Mouse (Mus musculus) testis, postnatal 14 days (tissue): Measurements from ENCODE around the gene 1700029F12Rik.
"Not testable (repeated sequence)": the region's sequence is repeated elsewhere in the genome, so short reads cannot be mapped to it uniquely, and the experiment has no call there.

Experiments used
- DNase-seq: peaks from one replicate; pipeline ENCODE4 v3.0.0; 2021; ENCODE audit warnings: low spot score

Gene 1700029F12Rik

GRCm38 (mm10) chr13:97034262-97034661, at the start of gene 1700029F12Rik:
Gene 1700029F12Rik (minus strand): TSS chr13:97034362.
- DNase-seq: no peak

DNA sequence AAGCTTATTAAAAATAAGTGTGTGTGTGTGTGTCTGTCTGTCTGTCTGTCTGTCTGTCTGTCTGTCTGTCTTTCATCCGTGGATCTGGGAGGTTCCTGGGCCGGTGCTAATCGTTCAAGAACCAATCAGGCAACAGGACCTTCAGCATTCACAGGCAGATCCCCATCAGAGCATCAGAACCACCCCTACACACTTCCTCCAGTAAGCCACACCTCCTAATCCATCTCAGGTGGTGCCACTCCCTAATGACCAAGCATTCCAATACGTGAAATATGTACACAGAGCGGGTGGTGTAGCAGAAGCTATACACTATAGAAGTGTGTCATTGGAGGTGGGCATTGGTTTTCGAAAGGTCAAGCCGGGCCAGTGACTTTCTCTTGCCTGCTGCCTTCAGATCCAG, 48.3 kb upstream of the 1700029F12Rik start:
- no peak for DNase-seq

GRCm38 (mm10) chr13:97080615-97081014, 46.5 kb upstream of the 1700029F12Rik start:
- no peak for DNase-seq

DNA sequence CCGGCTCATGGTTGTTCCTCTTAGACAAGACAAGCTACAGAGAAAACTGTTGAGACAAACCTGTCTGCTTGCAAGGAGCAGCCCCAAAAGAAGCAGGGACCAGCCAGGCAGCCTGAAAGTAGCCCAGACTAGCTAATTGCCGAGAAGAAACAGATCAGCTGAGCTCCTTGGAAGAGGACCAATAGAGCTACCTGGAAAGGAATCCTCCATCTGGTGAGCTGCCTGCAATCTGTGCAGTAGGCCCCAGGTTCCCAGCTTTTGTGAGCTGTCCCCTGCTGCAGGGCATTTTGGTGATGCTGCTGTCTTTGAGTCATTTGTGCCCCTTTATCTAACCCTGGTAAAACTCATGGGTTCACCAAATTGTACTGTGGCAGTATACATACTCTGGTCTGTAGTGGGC, 46.0 kb upstream of the 1700029F12Rik start:
- DNase-seq: no peak

GRCm38 (mm10) chr13:97077556-97077955, 43.4 kb upstream of the 1700029F12Rik start:
- no peak for DNase-seq

DNA sequence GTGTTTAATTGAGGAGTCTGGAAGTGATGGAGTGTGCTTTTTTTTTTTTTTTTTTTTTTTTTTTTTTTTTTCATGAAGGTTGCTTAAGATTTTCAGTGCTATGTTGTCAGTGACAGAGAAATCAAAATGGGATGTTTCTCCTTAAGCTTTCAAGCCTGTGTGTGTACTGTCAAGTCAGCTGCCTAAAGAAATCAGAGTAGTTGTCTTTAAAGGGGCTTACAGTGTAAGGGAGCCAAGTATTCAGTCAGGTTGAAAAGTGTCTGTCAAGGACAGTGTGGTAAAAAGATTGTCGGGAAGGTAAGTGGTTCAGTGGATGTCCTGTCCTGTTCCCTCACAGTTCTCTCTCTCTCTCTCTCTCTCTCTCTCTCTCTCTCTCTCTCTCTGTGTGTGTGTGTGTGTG, 39.3 kb upstream of the 1700029F12Rik start:
- no peak for DNase-seq

DNA sequence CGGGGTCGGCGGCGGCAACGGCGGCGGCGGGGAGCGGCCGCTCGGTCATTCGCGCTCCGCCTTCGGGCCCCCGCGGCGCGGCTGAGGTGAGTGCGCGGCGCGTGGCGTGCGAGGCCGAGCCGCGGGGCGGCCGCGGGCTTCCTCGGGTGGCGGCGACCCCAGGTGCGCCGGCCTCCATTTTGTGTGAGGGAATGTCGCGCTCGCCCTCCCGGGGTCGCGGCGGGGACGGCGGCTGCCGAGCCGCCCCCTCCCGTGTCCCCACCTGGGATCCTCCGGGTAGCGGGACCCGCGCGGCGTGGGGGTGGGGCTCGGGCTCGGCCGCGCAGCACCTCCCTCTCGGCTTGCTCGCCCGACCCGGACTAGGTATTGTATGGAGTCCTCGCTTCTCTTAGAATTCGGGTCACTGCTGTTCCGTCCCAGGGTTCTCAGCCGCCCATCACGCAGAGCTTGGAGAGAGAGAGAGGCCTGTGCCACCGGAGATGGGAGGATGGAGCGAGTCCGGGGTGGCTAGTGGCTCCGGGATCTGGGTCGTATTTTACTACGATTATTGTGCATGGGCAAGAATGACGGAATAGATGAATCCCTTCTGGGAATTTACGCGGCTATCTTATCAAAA, 37.6 kb upstream of the 1700029F12Rik start:
- peak; percentile 73 for DNase-seq

DNA sequence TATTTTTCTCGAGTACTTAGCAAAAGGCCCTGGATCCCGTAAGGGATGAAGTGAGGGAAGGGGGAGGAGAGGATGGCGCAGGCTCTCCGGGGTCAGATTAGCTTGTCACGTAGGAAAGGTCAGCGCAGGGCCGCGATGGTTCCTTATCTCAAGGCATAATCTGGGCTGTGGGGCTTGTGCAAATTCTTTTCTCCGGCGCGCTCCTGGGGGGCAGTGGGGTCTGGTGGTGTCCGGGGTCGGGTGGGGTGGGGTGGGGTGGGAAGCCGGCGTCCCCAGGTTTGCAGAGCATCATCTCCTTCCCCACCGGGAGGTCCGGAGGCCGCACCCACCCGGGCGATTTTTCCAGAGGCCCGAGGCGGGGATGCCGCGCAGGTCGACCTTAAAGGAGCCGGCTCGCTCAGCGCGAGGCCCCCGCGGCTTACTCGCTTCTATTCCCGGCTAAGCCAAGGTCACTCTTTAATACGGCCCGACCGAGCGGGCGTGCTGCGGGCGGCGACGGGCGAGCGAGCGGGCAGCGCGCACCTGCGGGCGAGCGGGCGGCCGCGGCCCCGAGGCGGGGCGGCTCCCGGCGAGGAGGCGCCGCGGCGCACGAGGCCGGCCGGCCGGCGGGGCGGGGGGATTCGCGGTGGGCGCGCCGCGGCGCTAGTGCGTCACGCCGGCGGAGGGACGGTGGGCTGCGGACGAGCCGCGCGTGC, 36.9 kb upstream of the 1700029F12Rik start:
- peak; percentile 80 for DNase-seq

GRCm38 (mm10) chr13:97068151-97068550, 34.0 kb upstream of the 1700029F12Rik start:
- DNase-seq: no peak

GRCm38 (mm10) chr13:97067691-97068090, 33.5 kb upstream of the 1700029F12Rik start:
- DNase-seq: no peak

DNA sequence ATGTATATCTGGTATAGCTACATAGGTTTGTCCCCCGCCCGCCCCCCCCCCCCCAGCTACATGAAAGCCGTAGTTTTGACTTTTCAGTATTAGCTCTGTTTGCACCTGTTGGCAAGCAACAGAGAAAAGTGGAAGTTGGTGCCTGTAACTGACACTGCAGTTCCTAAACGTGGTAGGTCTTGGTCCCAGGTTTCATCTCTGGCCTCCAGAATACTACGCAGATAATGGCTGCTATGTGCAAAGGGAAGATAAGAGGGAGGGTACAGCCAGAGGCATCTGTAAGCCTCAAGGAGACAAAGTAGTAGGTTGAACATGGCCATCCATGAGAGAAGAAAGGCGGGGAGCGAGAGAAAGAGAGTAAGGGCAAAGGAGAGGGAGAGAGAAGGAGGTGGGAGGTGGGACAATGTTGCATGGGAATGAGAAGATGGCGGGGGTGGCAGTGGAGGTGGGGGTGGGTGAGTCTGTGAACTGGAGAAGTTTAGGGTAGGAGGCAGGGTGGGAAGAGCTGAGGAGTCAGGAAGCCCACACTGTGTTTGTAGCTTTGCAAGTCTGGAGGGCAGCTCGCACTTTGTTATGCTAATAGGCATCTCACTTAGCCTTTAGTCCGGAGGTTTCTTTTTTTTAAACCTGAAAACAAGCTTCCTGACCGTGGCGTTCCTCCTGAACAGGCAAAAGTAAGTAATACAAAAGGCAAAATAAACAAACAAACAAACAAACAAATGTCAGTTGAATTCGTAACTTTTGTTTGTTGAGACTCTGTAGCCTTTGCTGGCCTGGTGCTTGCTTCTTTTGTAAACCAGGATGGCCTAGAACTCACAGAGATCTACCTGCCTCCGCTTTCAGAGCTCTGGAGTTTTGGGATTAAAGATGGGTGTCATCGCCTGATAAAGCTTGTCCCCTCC, 32.7 kb upstream of the 1700029F12Rik start, which contains the start of gene Fam169a:
Gene Fam169a, plus strand, starts transcription at position 638 of the 902 bp plus-strand sequence.
- DNase-seq: no peak

DNA sequence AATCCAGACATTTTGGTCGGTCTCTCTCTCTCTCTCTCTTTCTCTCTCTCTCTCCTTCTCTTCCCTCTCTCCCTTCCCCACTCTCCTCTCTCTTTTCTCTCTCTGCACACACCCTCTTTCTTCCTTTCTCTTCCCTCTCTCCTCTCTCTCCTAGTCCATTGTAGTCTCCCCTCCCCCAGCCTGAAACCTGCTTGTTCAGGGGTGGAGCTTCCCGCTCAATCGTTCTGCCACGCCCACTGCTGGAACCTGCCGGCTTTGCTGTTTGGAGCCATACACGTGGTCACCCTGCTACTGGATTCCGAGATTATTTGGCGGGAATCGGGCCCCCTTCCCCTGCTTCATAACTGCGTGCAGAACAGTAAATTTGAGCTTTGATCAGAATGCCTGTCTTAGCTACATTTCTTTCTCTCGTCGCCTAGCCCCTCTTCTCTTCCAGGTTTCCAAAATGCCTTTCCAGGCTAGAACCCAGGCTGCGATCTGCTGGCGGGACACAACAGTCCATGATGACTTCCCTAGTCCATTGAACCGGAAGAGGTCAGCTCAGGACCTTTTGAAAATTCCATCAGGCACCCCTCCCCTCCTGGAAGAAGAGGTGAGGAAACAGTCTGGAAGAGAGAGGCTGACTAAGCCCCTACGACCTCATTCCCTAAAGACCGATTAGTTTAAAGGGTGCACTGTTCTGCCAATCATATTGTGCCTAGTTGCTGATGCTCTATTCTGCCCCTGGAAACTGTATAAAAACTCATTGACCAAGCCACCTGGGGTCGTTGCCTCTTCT, 30.9 kb upstream of the 1700029F12Rik start:
- DNase-seq: not testable (repeated sequence)

DNA sequence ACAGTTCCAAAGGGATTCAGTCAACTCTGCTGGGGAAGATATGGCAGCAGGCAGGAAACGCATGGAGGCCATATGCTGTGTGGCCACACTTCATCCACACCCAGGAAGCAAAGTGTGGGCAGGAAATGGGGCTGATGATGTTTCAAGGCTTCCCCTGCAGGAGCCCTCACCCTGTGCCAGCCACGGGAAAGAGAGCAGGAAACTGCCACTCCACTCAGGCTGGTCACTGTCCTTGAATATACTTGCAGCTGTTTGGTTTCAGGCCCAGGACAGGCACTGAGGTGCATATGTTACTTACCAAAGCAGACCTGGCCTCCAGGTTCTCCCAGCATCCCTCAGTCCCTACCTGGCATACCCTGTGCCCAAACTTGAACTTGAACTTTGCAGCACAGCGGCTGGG, 30.3 kb upstream of the 1700029F12Rik start:
- no peak for DNase-seq

GRCm38 (mm10) chr13:97063431-97063830, 29.3 kb upstream of the 1700029F12Rik start:
- DNase-seq: no peak

GRCm38 (mm10) chr13:97062151-97062550, 28.0 kb upstream of the 1700029F12Rik start:
- no peak for DNase-seq

DNA sequence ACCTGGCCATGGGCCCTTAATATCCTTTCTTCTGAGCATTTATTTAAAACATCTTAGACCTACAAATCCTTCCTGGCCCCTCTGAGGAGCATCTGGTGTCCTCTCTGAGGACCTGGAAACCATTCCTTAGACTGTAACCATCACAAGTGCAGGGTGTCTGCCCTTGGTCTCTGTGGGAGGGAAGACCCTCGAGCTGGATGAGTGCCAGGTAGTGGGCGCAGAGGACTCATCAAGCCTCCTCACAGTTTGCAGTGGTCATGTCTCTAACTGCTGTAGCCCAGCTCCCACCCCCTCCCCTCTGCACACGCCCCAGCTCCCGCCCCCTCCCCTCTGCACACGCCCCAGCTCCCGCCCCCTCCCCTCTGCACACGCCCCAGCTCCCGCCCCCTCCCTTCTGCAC, 26.2 kb upstream of the 1700029F12Rik start:
- no peak for DNase-seq

GRCm38 (mm10) chr13:97059746-97060145, 25.6 kb upstream of the 1700029F12Rik start:
- DNase-seq: no peak

DNA sequence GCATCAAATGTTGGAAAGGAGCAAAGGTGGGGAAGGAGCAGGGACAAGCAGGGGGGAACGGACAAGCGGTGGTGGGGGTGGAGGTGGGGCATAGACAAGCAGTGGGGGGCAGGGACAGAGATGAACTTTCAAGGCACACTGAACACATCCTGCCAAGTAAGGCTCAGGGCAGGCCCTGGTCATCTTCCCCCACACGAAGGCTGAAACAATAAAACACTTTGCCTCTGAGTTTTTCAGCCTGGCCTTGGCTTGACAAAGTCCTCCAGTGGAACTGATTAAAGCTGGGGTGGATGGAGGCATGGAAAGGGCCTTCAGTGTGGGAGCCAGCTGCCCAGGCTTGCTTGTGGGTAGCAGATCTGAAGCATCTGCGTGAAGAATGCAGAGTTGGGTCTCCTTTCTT, 23.7 kb upstream of the 1700029F12Rik start:
- peak; percentile 78 for DNase-seq

- DNase-seq: peak; percentile 79
Observed at GRCm38 (mm10) chr13:97053844-97054243, 19.7 kb upstream of the 1700029F12Rik start.

GRCm38 (mm10) chr13:97052667-97053066, 18.5 kb upstream of the 1700029F12Rik start:
- peak; percentile 56 for DNase-seq

DNA sequence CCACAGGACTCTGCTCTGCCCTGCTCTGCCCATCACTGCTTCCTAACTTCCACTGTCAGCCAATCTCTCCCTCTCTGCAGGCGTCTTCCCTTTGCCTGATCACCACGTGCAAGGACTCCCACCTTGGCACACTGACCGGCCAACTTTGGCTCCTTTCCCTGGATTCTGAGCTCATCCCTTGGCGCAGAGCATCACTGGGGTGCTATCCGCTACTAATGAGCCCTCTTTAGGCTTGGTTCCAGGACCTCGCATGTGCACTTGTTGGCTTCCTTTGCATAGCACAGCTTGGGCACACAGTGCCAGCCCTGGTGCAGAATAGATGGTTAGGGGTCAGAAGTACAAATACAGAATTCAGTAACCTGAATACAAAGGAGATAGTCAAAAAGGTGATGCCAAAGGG, 17.0 kb upstream of the 1700029F12Rik start:
- DNase-seq: peak; percentile 71

DNA sequence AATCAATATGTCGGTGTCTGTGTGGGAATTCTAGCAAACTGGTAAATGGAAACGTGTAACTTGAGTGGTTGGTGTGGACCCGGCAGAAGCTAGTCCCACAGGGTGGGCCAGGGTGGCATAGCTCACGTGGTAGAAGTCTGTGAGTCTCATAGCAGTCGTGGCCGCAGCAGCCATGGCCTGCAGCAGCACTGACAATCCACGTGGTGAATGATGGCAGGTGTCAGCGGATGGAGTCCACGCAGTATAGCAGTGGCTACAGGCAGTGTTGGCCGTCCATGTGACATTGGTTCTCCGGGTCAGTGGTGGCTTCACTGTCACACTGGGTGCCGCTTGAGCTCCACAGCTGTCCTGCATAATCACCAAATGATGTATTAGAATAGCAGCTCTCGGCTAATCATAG, 4.1 kb downstream of the 1700029F12Rik start:
- DNase-seq: no peak
